Mouse (Mus musculus): Measurements from ENCODE around the gene Sh3tc1. TPM values are rescaled to one million over a fixed set of nuclear protein-coding genes. Genes with fewer than 3 reads are reported as not detected.

Gene Sh3tc1
- total and polyA plus RNA-seq, 2 experiments from 2014 or later: 9.4 to 11.4 TPM

DNA sequence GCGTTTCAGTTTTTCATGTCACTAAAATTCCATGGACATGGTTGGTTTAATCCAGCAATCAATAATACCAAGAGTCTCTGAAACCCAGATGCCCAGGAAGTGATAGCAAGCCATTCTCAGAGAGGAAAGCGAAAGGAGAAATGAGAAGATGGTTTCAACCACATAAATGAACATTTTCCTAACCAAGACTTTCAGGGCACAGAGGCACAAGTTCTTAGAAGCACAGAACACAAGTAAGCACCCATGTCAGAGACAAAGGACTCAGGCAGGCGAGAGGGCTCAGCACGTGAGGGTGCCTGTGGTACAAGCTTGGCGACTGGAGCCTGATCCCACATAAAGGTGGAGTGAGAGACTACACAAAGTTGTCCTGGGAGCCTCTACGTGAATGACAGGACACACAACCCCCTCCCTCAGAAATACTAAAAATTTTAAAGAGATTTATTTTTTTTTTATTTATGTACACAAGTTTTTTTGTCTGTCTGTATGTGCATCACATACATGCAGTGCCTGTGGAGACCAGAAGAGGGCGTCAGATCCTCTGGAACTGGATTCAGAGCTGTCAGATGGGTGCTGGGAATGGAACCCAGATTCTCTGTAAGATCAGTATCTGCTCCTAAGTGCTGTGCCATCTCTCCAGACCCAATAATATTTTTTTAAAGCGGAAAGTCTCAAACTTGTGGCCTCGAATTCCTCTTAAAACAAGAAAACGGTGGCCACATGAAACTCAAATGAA, 83.9 kb downstream of the Sh3tc1 start:
- H3K27ac ChIP-seq (ENCODE audit: low read depth): no peak overlapping the region
- no peak overlapping the region for H3K9ac ChIP-seq (replicated peaks; ENCODE audit: low read depth, low read length)
- no peak overlapping the region for H3K4me3 ChIP-seq (ENCODE audit: low read depth, low read length)
- TF ChIP-seq CTCF (IDR thresholded peaks at IDR 0.05; ENCODE audit: low read depth) (no peak), EP300 (IDR thresholded peaks at IDR 0.05; ENCODE audit: low read depth) (no peak)
- no peaks in the 10 kb centered on the region for H3K4me1 ChIP-seq (ENCODE audit: control insufficient read depth, insufficient read depth)
- ATAC-seq (ENCODE audit: insufficient read depth, low read depth) (no peak), DNase-seq (ENCODE audit: low spot score) (no peak)
- no peaks in the 10 kb centered on the region for H3K36me3 ChIP-seq (replicated peaks; ENCODE audit: control insufficient read depth, insufficient read depth, low read length)
- H3K9me3 ChIP-seq (replicated peaks; ENCODE audit: control insufficient read depth, low read length): no peaks in the 10 kb centered on the region
- WGBS: 85% methylated on average over 10 of the region's 10 CpGs
- H3K4me2 ChIP-seq (ENCODE audit: low read depth, low read length): no peak overlapping the region
- no peaks in the 10 kb centered on the region for H3K27me3 ChIP-seq (ENCODE audit: control insufficient read depth, insufficient read depth, low read length)

DNA sequence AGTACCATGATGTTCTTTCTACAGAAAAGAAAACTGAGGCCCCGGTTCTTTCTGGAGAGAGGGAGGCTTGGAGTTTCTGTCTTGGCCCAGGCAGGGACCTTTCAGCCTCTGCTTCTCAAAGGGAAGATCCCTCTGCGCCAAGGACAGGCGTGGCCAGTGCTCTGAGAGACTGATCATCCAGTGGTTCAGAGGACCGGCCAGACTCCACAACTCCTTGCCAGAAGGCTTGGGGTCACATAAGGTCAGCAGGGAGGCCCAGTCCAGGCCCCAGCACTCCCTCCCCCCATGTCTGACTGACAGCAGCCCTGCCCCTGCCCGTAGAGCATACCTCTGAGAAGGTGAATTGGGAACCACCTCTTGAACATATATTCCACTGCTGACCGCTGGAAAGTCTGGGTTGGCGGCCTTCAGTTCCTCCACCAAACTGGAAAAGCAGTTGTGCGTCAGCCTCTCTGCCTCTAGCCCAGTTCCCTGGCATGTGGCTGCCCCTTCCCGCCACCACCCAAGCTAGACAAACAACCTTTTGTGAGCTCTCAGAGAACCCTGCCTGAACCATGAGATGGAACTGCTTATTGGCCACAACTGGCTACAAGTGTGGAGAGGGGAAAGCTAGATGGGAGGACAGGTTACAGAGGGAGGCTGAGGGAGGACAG, 85.9 kb downstream of the Sh3tc1 start:
- 71% methylated on average over 9 of the region's 9 CpGs for WGBS
- TF ChIP-seq CTCF (IDR thresholded peaks at IDR 0.05; ENCODE audit: low read depth) (no peak), EP300 (IDR thresholded peaks at IDR 0.05; ENCODE audit: low read depth) (no peak)
- Histone ChIP-seq H3K9ac (replicated peaks; ENCODE audit: low read depth, low read length) (no peak overlapping the region), H3K36me3 (replicated peaks; ENCODE audit: control insufficient read depth, insufficient read depth, low read length) (no peaks in the 10 kb centered on the region), H3K4me1 (ENCODE audit: control insufficient read depth, insufficient read depth) (no peaks in the 10 kb centered on the region), H3K4me3 (ENCODE audit: low read depth, low read length) (no peak overlapping the region), H3K27ac (ENCODE audit: low read depth) (no peak overlapping the region), H3K4me2 (ENCODE audit: low read depth, low read length) (no peak overlapping the region), H3K9me3 (replicated peaks; ENCODE audit: control insufficient read depth, low read length) (no peaks in the 10 kb centered on the region), H3K27me3 (ENCODE audit: control insufficient read depth, insufficient read depth, low read length) (no peaks in the 10 kb centered on the region)
- no peak for DNase-seq (ENCODE audit: low spot score)
- ATAC-seq (ENCODE audit: insufficient read depth, low read depth): no peak

DNA sequence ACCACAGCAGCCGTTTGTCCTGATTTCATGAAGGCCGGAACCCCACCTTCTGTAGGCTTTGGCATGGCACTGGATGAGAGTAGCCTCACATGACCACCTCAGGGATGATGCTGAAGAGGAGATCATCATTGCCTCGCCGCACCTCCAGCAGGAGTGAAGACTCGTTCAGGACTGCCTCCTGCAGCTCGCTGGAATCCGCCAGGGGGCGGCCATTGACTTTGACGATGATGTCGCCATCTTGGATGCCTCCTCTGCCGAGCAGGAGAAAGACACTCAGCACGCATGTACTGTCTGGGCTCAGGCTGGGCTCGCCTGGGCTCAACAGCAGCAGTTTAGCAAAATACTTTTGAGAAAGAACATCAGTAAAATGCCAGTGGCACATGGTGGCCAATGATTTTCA, 86.9 kb downstream of the Sh3tc1 start:
- ATAC-seq (ENCODE audit: insufficient read depth, low read depth): no peak
- Histone ChIP-seq H3K4me1 (ENCODE audit: control insufficient read depth, insufficient read depth) (no peaks in the 10 kb centered on the region), H3K27ac (ENCODE audit: low read depth) (no peak overlapping the region), H3K9ac (replicated peaks; ENCODE audit: low read depth, low read length) (no peak overlapping the region), H3K9me3 (replicated peaks; ENCODE audit: control insufficient read depth, low read length) (no peaks in the 10 kb centered on the region), H3K27me3 (ENCODE audit: control insufficient read depth, insufficient read depth, low read length) (no peaks in the 10 kb centered on the region), H3K4me3 (ENCODE audit: low read depth, low read length) (no peak overlapping the region), H3K4me2 (ENCODE audit: low read depth, low read length) (no peak overlapping the region), H3K36me3 (replicated peaks; ENCODE audit: control insufficient read depth, insufficient read depth, low read length) (no peaks in the 10 kb centered on the region)
- no peak for TF ChIP-seq EP300 (IDR thresholded peaks at IDR 0.05; ENCODE audit: low read depth)
- no peak for DNase-seq (ENCODE audit: low spot score)
- 85% methylated on average over 13 of the region's 13 CpGs for WGBS

DNA sequence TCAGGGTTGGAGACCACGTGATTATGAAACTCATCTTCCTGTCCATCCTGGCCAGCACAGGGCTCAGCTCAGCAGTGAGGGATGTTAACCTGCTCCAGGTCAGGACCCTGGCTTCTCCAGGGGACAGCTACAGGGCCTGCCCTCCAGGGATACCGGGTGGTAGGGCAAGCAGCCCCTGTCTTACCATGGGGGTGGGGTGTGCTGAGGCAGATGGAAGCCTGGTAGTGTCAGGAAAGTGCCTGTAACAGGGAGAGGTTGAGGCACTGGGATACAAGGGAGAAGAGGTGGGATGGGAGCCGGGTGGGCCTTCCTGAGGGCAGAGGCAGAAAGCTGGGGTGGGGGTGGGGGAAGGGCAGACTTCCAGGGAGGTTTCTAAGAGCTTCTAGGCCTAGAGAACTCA, 87.5 kb downstream of the Sh3tc1 start:
- Histone ChIP-seq H3K4me3 (ENCODE audit: low read depth, low read length) (no peak overlapping the region), H3K4me2 (ENCODE audit: low read depth, low read length) (no peak overlapping the region), H3K27ac (ENCODE audit: low read depth) (no peak overlapping the region), H3K9ac (replicated peaks; ENCODE audit: low read depth, low read length) (no peak overlapping the region), H3K9me3 (replicated peaks; ENCODE audit: control insufficient read depth, low read length) (no peaks in the 10 kb centered on the region), H3K36me3 (replicated peaks; ENCODE audit: control insufficient read depth, insufficient read depth, low read length) (no peaks in the 10 kb centered on the region), H3K27me3 (ENCODE audit: control insufficient read depth, insufficient read depth, low read length) (no peaks in the 10 kb centered on the region), H3K4me1 (ENCODE audit: control insufficient read depth, insufficient read depth) (no peaks in the 10 kb centered on the region)
- no peak for ATAC-seq (ENCODE audit: insufficient read depth, low read depth)
- TF ChIP-seq EP300 (IDR thresholded peaks at IDR 0.05; ENCODE audit: low read depth) (no peak), CTCF (IDR thresholded peaks at IDR 0.05; ENCODE audit: low read depth) (no peak)
- no peak for DNase-seq (ENCODE audit: low spot score)
- 68% methylated on average over 3 of the region's 3 CpGs for WGBS

DNA sequence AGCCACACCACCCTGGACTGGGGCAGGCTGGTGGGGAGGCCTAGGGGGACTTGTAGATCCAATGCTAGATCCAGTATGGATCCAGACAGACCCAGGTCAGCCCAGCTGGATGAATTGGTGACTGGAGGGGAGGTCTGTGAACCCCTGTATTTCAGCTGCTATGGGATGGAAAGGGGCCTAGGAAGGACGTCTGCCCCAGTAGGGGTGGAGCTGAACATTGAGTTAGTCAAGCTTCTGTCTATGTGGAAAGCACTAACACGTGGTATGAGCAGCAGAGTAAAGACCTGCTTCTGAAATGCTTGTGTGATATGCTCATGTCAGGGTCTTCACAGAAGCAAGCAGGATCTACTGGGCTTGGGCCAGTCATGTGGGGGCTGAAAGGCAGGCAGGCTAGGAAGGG, 91.6 kb downstream of the Sh3tc1 start:
- Histone ChIP-seq H3K4me2 (ENCODE audit: low read depth, low read length) (no peak overlapping the region), H3K36me3 (replicated peaks; ENCODE audit: control insufficient read depth, insufficient read depth, low read length) (no peaks in the 10 kb centered on the region), H3K4me3 (ENCODE audit: low read depth, low read length) (no peak overlapping the region), H3K27ac (ENCODE audit: low read depth) (no peak overlapping the region), H3K9me3 (replicated peaks; ENCODE audit: control insufficient read depth, low read length) (no peaks in the 10 kb centered on the region), H3K27me3 (ENCODE audit: control insufficient read depth, insufficient read depth, low read length) (no peaks in the 10 kb centered on the region), H3K4me1 (ENCODE audit: control insufficient read depth, insufficient read depth) (0 out of 2 replicates have a peak, but pooled peaks cover 12% of the 10 kb centered on the region), H3K9ac (replicated peaks; ENCODE audit: low read depth, low read length) (no peak overlapping the region)
- DNase-seq (ENCODE audit: low spot score) (no peak), ATAC-seq (ENCODE audit: insufficient read depth, low read depth) (no peak)
- TF ChIP-seq EP300 (IDR thresholded peaks at IDR 0.05; ENCODE audit: low read depth) (no peak), CTCF (IDR thresholded peaks at IDR 0.05; ENCODE audit: low read depth) (no peak)
- 46% methylated on average over 2 of the region's 2 CpGs for WGBS

Measured in heart, postnatal 0 days (tissue).